ENCODE assay signal across 28 mouse cellular contexts in genomic region chr12:94334671-94335070, GRCm38 (mm10).
A peak's percentile ranks its signal among the peaks of the same experiment; 100 is the strongest.
DNase-seq lines count a peak whose midpoint lies in the region; ATAC-seq and TF ChIP-seq lines count a peak whose summit lies in the region.
"Had no signal": no experiment of that assay in that cellular context is flagged by ENCODE, and none has a peak within 500 bp of the region (broad histone marks: within the 10 kb centered on the region; RNA-seq: fewer than 3 reads in every experiment).

No protein-coding gene starts in this region.

- ATAC-seq in heart, embryonic 11.5 days (replicated peaks; ENCODE audit: insufficient number of reproducible peaks, low FRiP score, low TSS enrichment), result no peak
- ATAC-seq in heart, embryonic 14.5 days (ENCODE audit: insufficient number of reproducible peaks, insufficient read depth, low FRiP score, low read depth), result peak; percentile 54; the same call in 1 of the 2 replicates
- ATAC-seq in heart, postnatal 0 days (ENCODE audit: insufficient read depth, low read depth), result no peak
- ATAC-seq in midbrain, embryonic 15.5 days (replicated peaks), result no peak
- ATAC-seq in kidney, embryonic 14.5 days (ENCODE audit: low FRiP score, low TSS enrichment), result no peak
- ATAC-seq: activated CD4-positive, CD25-positive, alpha-beta regulatory T cell, adult 4 months; forebrain, embryonic 15.5 days; hindbrain, postnatal 0 days; inflammation-experienced regulatory T-cells, adult 6 months; intestine, embryonic 16.5 days had no signal

- no peak overlapping the region for H3K4me2 ChIP-seq in heart, embryonic 11.5 days
- no peak overlapping the region for H3K4me2 ChIP-seq in heart, embryonic 14.5 days (ENCODE audit: low read length)
- no peak overlapping the region for H3K4me2 ChIP-seq in heart, postnatal 0 days (ENCODE audit: low read depth, low read length)
- no peak overlapping the region for H3K4me2 ChIP-seq in midbrain, embryonic 15.5 days
- H3K4me2 ChIP-seq in kidney, embryonic 14.5 days (replicated peaks; ENCODE audit: low read depth, low read length), result no peak overlapping the region
- H3K4me2 ChIP-seq: embryonic facial prominence, embryonic 13.5 days; forebrain, embryonic 12.5 days; forebrain, embryonic 15.5 days; hindbrain, embryonic 14.5 days had no signal

- no peak for DNase-seq in heart, adult 2 months
- DNase-seq in heart, postnatal 4 days, result no peak
- DNase-seq in heart, adult 11 months, result no peak
- DNase-seq in heart, postnatal 0 days (ENCODE audit: low spot score), result no peak
- DNase-seq: adrenal gland, adult 8-10 months; adrenal gland, postnatal 25 days; cerebellum, adult 11-12 months; cerebellum, adult 8-10 months; cerebellum, postnatal 10 days; cerebellum, postnatal 36 days; embryo, embryonic 11 days; gastrocnemius, postnatal 25 days; kidney, adult 18-20 months; kidney, adult 9 months had no signal

- H3K36me3 ChIP-seq in heart, adult 2 months (ENCODE audit: control insufficient read depth, insufficient read depth, low read length), result no peaks in the 10 kb centered on the region
- no peaks in the 10 kb centered on the region for H3K36me3 ChIP-seq in heart, embryonic 11.5 days (ENCODE audit: control insufficient read depth, insufficient read depth, low read length)
- no peaks in the 10 kb centered on the region for H3K36me3 ChIP-seq in heart, embryonic 14.5 days (ENCODE audit: control insufficient read depth, insufficient read depth, low read length)
- no peaks in the 10 kb centered on the region for H3K36me3 ChIP-seq in heart, postnatal 0 days (replicated peaks; ENCODE audit: control insufficient read depth, insufficient read depth, low read length)
- no peaks in the 10 kb centered on the region for H3K36me3 ChIP-seq in midbrain, embryonic 15.5 days (replicated peaks)
- H3K36me3 ChIP-seq in kidney, embryonic 14.5 days (ENCODE audit: control insufficient read depth, insufficient read depth, low read length), result no peaks in the 10 kb centered on the region
- H3K36me3 ChIP-seq: embryonic facial prominence, embryonic 10.5 days; embryonic facial prominence, embryonic 13.5 days; forebrain, embryonic 12.5 days; forebrain, embryonic 15.5 days had no signal

- H3K9ac ChIP-seq in heart, adult 2 months (ENCODE audit: low read depth, low read length), result no peak overlapping the region
- H3K9ac ChIP-seq in heart, embryonic 11.5 days (ENCODE audit: low read depth, low read length), result no peak overlapping the region
- H3K9ac ChIP-seq in heart, embryonic 14.5 days (ENCODE audit: low read length), result no peak overlapping the region
- no peak overlapping the region for H3K9ac ChIP-seq in heart, postnatal 0 days (replicated peaks; ENCODE audit: low read depth, low read length)
- H3K9ac ChIP-seq in midbrain, embryonic 15.5 days, result no peak overlapping the region
- no peak overlapping the region for H3K9ac ChIP-seq in kidney, embryonic 14.5 days (ENCODE audit: low read depth, low read length)
- H3K9ac ChIP-seq: embryonic facial prominence, embryonic 13.5 days; forebrain, embryonic 12.5 days; forebrain, embryonic 15.5 days; hindbrain, embryonic 14.5 days had no signal

- H3K4me3 ChIP-seq in heart, adult 2 months, result no peak overlapping the region
- no peak overlapping the region for H3K4me3 ChIP-seq in heart, embryonic 11.5 days (ENCODE audit: low read depth, low read length)
- no peak overlapping the region for H3K4me3 ChIP-seq in heart, embryonic 14.5 days (ENCODE audit: control insufficient read depth in 1 of 2, insufficient read depth in 1 of 2, low read depth in 1 of 2, low read length in 2 of 2)
- H3K4me3 ChIP-seq in heart, postnatal 0 days (ENCODE audit: low read depth, low read length), result no peak overlapping the region
- H3K4me3 ChIP-seq in midbrain, embryonic 15.5 days, result no peak overlapping the region
- H3K4me3 ChIP-seq in kidney, embryonic 14.5 days (ENCODE audit: low read length), result no peak overlapping the region
- H3K4me3 ChIP-seq: embryonic facial prominence, embryonic 10.5 days; embryonic facial prominence, embryonic 13.5 days; erythroblast, embryonic 14.5 days; forebrain, embryonic 12.5 days; forebrain, embryonic 15.5 days had no signal

- H3K27me3 ChIP-seq in heart, adult 2 months (ENCODE audit: control insufficient read depth, insufficient read depth, low read length), result no peaks in the 10 kb centered on the region
- H3K27me3 ChIP-seq in heart, embryonic 11.5 days (ENCODE audit: control insufficient read depth, insufficient read depth, low read length), result no peaks in the 10 kb centered on the region
- H3K27me3 ChIP-seq in heart, embryonic 14.5 days (ENCODE audit: control insufficient read depth, insufficient read depth, low read length), result no peaks in the 10 kb centered on the region
- H3K27me3 ChIP-seq in heart, postnatal 0 days (ENCODE audit: control insufficient read depth, insufficient read depth, low read length), result no peaks in the 10 kb centered on the region
- no peaks in the 10 kb centered on the region for H3K27me3 ChIP-seq in midbrain, embryonic 15.5 days (replicated peaks)
- H3K27me3 ChIP-seq in kidney, embryonic 14.5 days (ENCODE audit: control insufficient read depth, insufficient read depth, low read length), result no peaks in the 10 kb centered on the region
- H3K27me3 ChIP-seq: embryonic facial prominence, embryonic 13.5 days; forebrain, embryonic 12.5 days; forebrain, embryonic 15.5 days had no signal

- peak overlapping the region; percentile 27 for H3K27ac ChIP-seq in heart, adult 2 months
- H3K27ac ChIP-seq in heart, embryonic 11.5 days (ENCODE audit: low read depth, low read length), result peak overlapping the region; percentile 46; the same call in 1 of the 2 replicates
- H3K27ac ChIP-seq in heart, embryonic 14.5 days (replicated peaks in 1 of 2; ENCODE audit: control insufficient read depth in 1 of 2, insufficient read depth in 1 of 2, low read depth in 2 of 2, low read length in 2 of 2), result peak overlapping the region; percentile 81 to 82
- peak overlapping the region; percentile 46; the same call in 1 of the 2 replicates for H3K27ac ChIP-seq in heart, postnatal 0 days (ENCODE audit: low read depth)
- no peak overlapping the region for H3K27ac ChIP-seq in midbrain, embryonic 15.5 days
- H3K27ac ChIP-seq in kidney, embryonic 14.5 days (ENCODE audit: low read depth, low read length), result no peak overlapping the region
- H3K27ac ChIP-seq: embryonic facial prominence, embryonic 10.5 days; embryonic facial prominence, embryonic 13.5 days; forebrain, embryonic 12.5 days; forebrain, embryonic 15.5 days; hindbrain, embryonic 14.5 days; hindbrain, postnatal 0 days had no signal

- no peak for TF ChIP-seq CTCF in heart, adult 2 months (IDR thresholded peaks at IDR 0.05)
- no peak for TF ChIP-seq CTCF in heart, postnatal 0 days (IDR thresholded peaks at IDR 0.05; ENCODE audit: low read depth)

- intact Hi-C loops in heart, adult 2 months (cut with DNase I), result no loop called here

- H3K9me3 ChIP-seq in heart, embryonic 11.5 days (replicated peaks; ENCODE audit: control insufficient read depth, low read length), result no peaks in the 10 kb centered on the region
- H3K9me3 ChIP-seq in heart, embryonic 14.5 days (ENCODE audit: control insufficient read depth, low read length), result no peaks in the 10 kb centered on the region
- H3K9me3 ChIP-seq in heart, postnatal 0 days (replicated peaks; ENCODE audit: control insufficient read depth, low read length), result no peaks in the 10 kb centered on the region
- no peaks in the 10 kb centered on the region for H3K9me3 ChIP-seq in midbrain, embryonic 15.5 days
- H3K9me3 ChIP-seq in kidney, embryonic 14.5 days (ENCODE audit: control insufficient read depth, low read length), result no peaks in the 10 kb centered on the region
- H3K9me3 ChIP-seq: embryonic facial prominence, embryonic 10.5 days; embryonic facial prominence, embryonic 13.5 days; forebrain, embryonic 12.5 days; forebrain, embryonic 15.5 days had no signal

- WGBS in heart, adult 2 months, result 28% methylated on average over 3 of the region's 3 CpGs
- 33% methylated on average over 3 of the region's 3 CpGs for WGBS in heart, embryonic 11.5 days (ENCODE audit: insufficient replicate concordance)
- 15% methylated on average over 3 of the region's 3 CpGs for WGBS in heart, embryonic 14.5 days
- WGBS in heart, postnatal 0 days, result 14% methylated on average over 3 of the region's 3 CpGs
- 91% methylated on average over 3 of the region's 3 CpGs for WGBS in midbrain, embryonic 15.5 days
- 82% methylated on average over 3 of the region's 3 CpGs for WGBS in kidney, embryonic 14.5 days

- no peak for TF ChIP-seq POLR2A in heart, adult 2 months (IDR thresholded peaks at IDR 0.05; ENCODE audit: insufficient read depth, low read depth, low read length)

- H3K79me2 ChIP-seq in heart, adult 2 months (replicated peaks; ENCODE audit: control insufficient read depth, insufficient read depth, low read length), result no peaks in the 10 kb centered on the region

- TF ChIP-seq EP300 in heart, adult 2 months (IDR thresholded peaks at IDR 0.05; ENCODE audit: insufficient read depth, low read depth, low read length), result no peak
- no peak for TF ChIP-seq EP300 in heart, postnatal 0 days (IDR thresholded peaks at IDR 0.05; ENCODE audit: low read depth)

- no peaks in the 10 kb centered on the region for H3K4me1 ChIP-seq in heart, adult 2 months (ENCODE audit: control insufficient read depth, insufficient read depth, low read length)
- peaks cover 3% of the 10 kb centered on the region; the same call in 1 of the 2 replicates for H3K4me1 ChIP-seq in heart, embryonic 11.5 days (ENCODE audit: control insufficient read depth, insufficient read depth, low read length)
- peaks cover 2 to 5% of the 10 kb centered on the region in 2 experiments; a peak in 2 of 4 replicates for H3K4me1 ChIP-seq in heart, embryonic 14.5 days (ENCODE audit: control insufficient read depth in 2 of 2, insufficient read depth in 2 of 2, low read length in 2 of 2)
- H3K4me1 ChIP-seq in heart, postnatal 0 days (ENCODE audit: control insufficient read depth, insufficient read depth), result no peaks in the 10 kb centered on the region
- no peaks in the 10 kb centered on the region for H3K4me1 ChIP-seq in midbrain, embryonic 15.5 days
- H3K4me1 ChIP-seq in kidney, embryonic 14.5 days (ENCODE audit: control insufficient read depth, insufficient read depth, low read length), result no peaks in the 10 kb centered on the region
- H3K4me1 ChIP-seq: embryonic facial prominence, embryonic 10.5 days; embryonic facial prominence, embryonic 13.5 days; forebrain, embryonic 12.5 days; forebrain, embryonic 15.5 days had no signal

Comparison
In these comparisons a context has a peak if more than half of its experiments do, and no peak if none do; other contexts are left out.
1. H3K27ac ChIP-seq: peak in heart, adult 2 months (single experiment), heart, embryonic 11.5 days (single experiment), heart, embryonic 14.5 days (2 of 2) and heart, postnatal 0 days (single experiment); none in midbrain, embryonic 15.5 days (single experiment) and kidney, embryonic 14.5 days (single experiment).